In genomic region chr9:72458233-72458632, GRCm38 (mm10) we compare ENCODE assay signal across 8 mouse cellular contexts. TPM values are rescaled to one million over a fixed set of nuclear protein-coding genes. Genes with fewer than 3 reads are reported as not detected.
DNase-seq lines count a peak whose midpoint lies in the region; ATAC-seq lines count a peak whose summit lies in the region.

No protein-coding gene starts in this region.

- no peak overlapping the region for H3K4me2 ChIP-seq in kidney, embryonic 16.5 days (replicated peaks; ENCODE audit: low read depth, low read length)
- H3K4me2 ChIP-seq in intestine, embryonic 14.5 days (ENCODE audit: low read length): no peak overlapping the region
- H3K4me2 ChIP-seq in midbrain, embryonic 11.5 days: no peak overlapping the region

- no peak overlapping the region for H3K27ac ChIP-seq in kidney, embryonic 16.5 days (ENCODE audit: low read length)
- no peak overlapping the region for H3K27ac ChIP-seq in intestine, embryonic 14.5 days (ENCODE audit: low read depth)
- H3K27ac ChIP-seq in midbrain, embryonic 11.5 days (ENCODE audit: low read depth, low read length): no peak overlapping the region

- no peak overlapping the region for H3K4me3 ChIP-seq in kidney, embryonic 16.5 days (ENCODE audit: low read length)
- H3K4me3 ChIP-seq in intestine, embryonic 14.5 days (ENCODE audit: low read depth, low read length): no peak overlapping the region
- H3K4me3 ChIP-seq in midbrain, embryonic 11.5 days (ENCODE audit: low read depth, low read length): no peak overlapping the region

- H3K36me3 ChIP-seq in kidney, embryonic 16.5 days (ENCODE audit: insufficient read depth, low read length): peaks cover 32% of the 10 kb centered on the region
- peaks cover 39% of the 10 kb centered on the region for H3K36me3 ChIP-seq in intestine, embryonic 14.5 days (ENCODE audit: control insufficient read depth, insufficient read depth, low read length)
- peaks cover 5% of the 10 kb centered on the region; the same call in 1 of the 2 replicates for H3K36me3 ChIP-seq in midbrain, embryonic 11.5 days (ENCODE audit: control insufficient read depth, insufficient read depth, low read length)

- no peaks in the 10 kb centered on the region for H3K9me3 ChIP-seq in kidney, embryonic 16.5 days (ENCODE audit: low read length)
- no peaks in the 10 kb centered on the region for H3K9me3 ChIP-seq in intestine, embryonic 14.5 days (ENCODE audit: control insufficient read depth, low read length)
- H3K9me3 ChIP-seq in midbrain, embryonic 11.5 days (ENCODE audit: control insufficient read depth, low read length): no peaks in the 10 kb centered on the region

- H3K9ac ChIP-seq in kidney, embryonic 16.5 days (replicated peaks; ENCODE audit: low read length): no peak overlapping the region
- H3K9ac ChIP-seq in intestine, embryonic 14.5 days (ENCODE audit: low read length): no peak overlapping the region
- no peak overlapping the region for H3K9ac ChIP-seq in midbrain, embryonic 11.5 days (ENCODE audit: low read length)

- H3K27me3 ChIP-seq in kidney, embryonic 16.5 days (ENCODE audit: insufficient read depth, low read length): no peaks in the 10 kb centered on the region
- H3K27me3 ChIP-seq in intestine, embryonic 14.5 days (replicated peaks; ENCODE audit: control insufficient read depth, insufficient read depth, low read length): no peaks in the 10 kb centered on the region
- no peaks in the 10 kb centered on the region for H3K27me3 ChIP-seq in midbrain, embryonic 11.5 days (ENCODE audit: control insufficient read depth, insufficient read depth, low read length)

- H3K4me1 ChIP-seq in kidney, embryonic 16.5 days (ENCODE audit: insufficient read depth, low read length): no peaks in the 10 kb centered on the region
- no peaks in the 10 kb centered on the region for H3K4me1 ChIP-seq in intestine, embryonic 14.5 days (replicated peaks; ENCODE audit: control insufficient read depth, insufficient read depth, low read length)
- H3K4me1 ChIP-seq in midbrain, embryonic 11.5 days (ENCODE audit: control insufficient read depth, insufficient read depth, low read length): no peaks in the 10 kb centered on the region

- DNase-seq in kidney, adult 11 months: peak; percentile 33
- DNase-seq in cerebellum, adult 18-20 months: peak; percentile 63 to 74
- DNase-seq in forelimb bud, embryonic 11.5 days (ENCODE audit: low read depth, low spot score): peak; percentile 53
- peak; percentile 71 for DNase-seq in intestine, embryonic 14.5 days (ENCODE audit: low spot score)
- DNase-seq in left cerebral cortex, postnatal 14 days (ENCODE audit: low spot score in 2 of 2): peak; percentile 79 to 80
- peak; percentile 90 for DNase-seq in midbrain, embryonic 11.5 days (ENCODE audit: low spot score, missing footprints)
- DNase-seq in spleen, adult 18-20 months: peak; percentile 58 to 76

- no peak for ATAC-seq in kidney, embryonic 16.5 days (ENCODE audit: low FRiP score, low TSS enrichment)
- peak; percentile 76; the same call in 1 of the 2 replicates for ATAC-seq in intestine, embryonic 14.5 days (replicated peaks; ENCODE audit: low FRiP score, low TSS enrichment, low read depth)
- ATAC-seq in midbrain, embryonic 11.5 days (ENCODE audit: low FRiP score): peak; percentile 70; the same call in 1 of the 2 replicates

- intact Hi-C loops in left cerebral cortex, postnatal 14 days (cut with DNase I): loop anchor here (5.0 kb wide), 1 partner anchor 74 kb away; the partner anchor contains the start of gene Rfx7

- WGBS in kidney, embryonic 16.5 days: 19% methylated on average over 5 of the region's 5 CpGs
- 21% methylated on average over 5 of the region's 5 CpGs for WGBS in intestine, embryonic 14.5 days
- 30% methylated on average over 5 of the region's 5 CpGs for WGBS in midbrain, embryonic 11.5 days

RNA-seq across cellular contexts. Expression of gene Mns1, which starts 20.4 kb away (rescaled TPM):
- polyA plus RNA-seq in kidney, embryonic 16.5 days (2015; fragmentation: Nextera tagmentation; extraction: Ambion mirVana): 25.3 and 31.3 TPM in 2 replicates
- polyA plus RNA-seq in intestine, embryonic 14.5 days (2014; fragmentation: Nextera tagmentation; extraction: Ambion mirVana): 20.9 and 24.0 TPM in 2 replicates
- total RNA-seq in left cerebral cortex, postnatal 14 days (2021): 1 to 10 TPM; 1.1 TPM
- 48.8 and 57.0 TPM in 2 replicates for polyA plus RNA-seq in midbrain, embryonic 11.5 days (2014; fragmentation: Nextera tagmentation; extraction: Ambion mirVana)

RNA-seq across cellular contexts. Expression of gene Tex9, which starts 33.8 kb away (rescaled TPM):
- 28.2 and 38.3 TPM in 2 replicates for polyA plus RNA-seq in kidney, embryonic 16.5 days (2015; fragmentation: Nextera tagmentation; extraction: Ambion mirVana)
- 22.8 and 25.0 TPM in 2 replicates for polyA plus RNA-seq in intestine, embryonic 14.5 days (2014; fragmentation: Nextera tagmentation; extraction: Ambion mirVana)
- 10 to 100 TPM in 1 of 2 experiments, 1 to 10 TPM in 1; 9.8 to 10.5 TPM for total RNA-seq in left cerebral cortex, postnatal 14 days (2021)
- 61.7 and 64.0 TPM in 2 replicates for polyA plus RNA-seq in midbrain, embryonic 11.5 days (2014; fragmentation: Nextera tagmentation; extraction: Ambion mirVana)

Comparison
In these comparisons a context has a peak if more than half of its experiments do, and no peak if none do; other contexts are left out.
1. DNase-seq: peak in every context shown above with its lines; median percentile 90 in midbrain, embryonic 11.5 days; 80 in left cerebral cortex, postnatal 14 days; 71 in intestine, embryonic 14.5 days; 68 in cerebellum, adult 18-20 months; 67 in spleen, adult 18-20 months; 53 in forelimb bud, embryonic 11.5 days; 33 in kidney, adult 11 months.